Mouse (Mus musculus) bone marrow macrophage, adult 2 months (primary cell): ENCODE data around the gene Clstn3. TPM values are rescaled to one million over a fixed set of nuclear protein-coding genes. Genes with fewer than 3 reads are reported as not detected.
"Not testable (repeated sequence)": the region's sequence is repeated elsewhere in the genome, so short reads cannot be mapped to it uniquely, and the experiment has no call there.

Source experiments
- H3K27ac ChIP-seq: 2 replicates; pipeline ENCODE4 v1.5.1; 2012; ENCODE audit warnings: low read depth, low read length; ENCODE audit not compliant: insufficient read depth
- H3K4me1 ChIP-seq: 2 replicates; pipeline ENCODE4 v1.6.1; 2012; ENCODE audit warnings: low read length; ENCODE audit not compliant: control insufficient read depth, insufficient read depth
- H3K4me3 ChIP-seq: 2 replicates; pipeline ENCODE4 v1.5.1; 2012; ENCODE audit warnings: mild to moderate bottlenecking, low read length, moderate library complexity; ENCODE audit not compliant: insufficient read depth
- CTCF ChIP-seq: IDR thresholded peaks from 2 replicates; pipeline ENCODE4 v1.5.1; 2012; ENCODE audit warnings: low read depth, mild to moderate bottlenecking, low read length, moderate library complexity
- POLR2A ChIP-seq: IDR thresholded peaks from 2 replicates; pipeline ENCODE4 v1.6.1; 2012; ENCODE audit warnings: mild to moderate bottlenecking, low read depth, low read length, borderline replicate concordance
- polyA plus RNA-seq: library from polyadenylated mRNA; stranded (reverse); fragments of >200 nt; gene quantifications from 2 replicates; pipeline ENCODE4 v1.2.4, GENCODE M21; 2012; ENCODE audit not compliant: missing spikeins, insufficient read depth, insufficient read length

The Clstn3 gene
- polyA plus RNA-seq, 1 experiment, result 0.60 TPM

DNA sequence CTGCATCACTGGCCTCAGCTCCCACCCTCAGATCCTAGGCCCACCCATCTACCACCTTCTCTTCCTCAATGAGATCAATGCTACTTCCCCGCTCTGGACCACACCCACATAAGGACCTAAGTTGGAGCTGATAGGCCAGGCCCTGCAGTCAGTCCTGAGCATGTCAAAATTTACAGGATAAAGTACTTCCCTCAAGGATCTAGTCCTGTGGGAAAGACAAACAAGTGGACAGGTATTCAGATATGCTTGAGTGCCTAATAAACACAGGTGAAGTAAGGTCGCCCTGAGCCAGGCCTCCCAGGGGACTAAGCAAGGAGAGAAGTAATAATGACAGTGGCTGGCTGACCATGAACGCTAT lies 15.0 kb upstream of the Clstn3 start:
- TF ChIP-seq POLR2A (no peak), CTCF (no peak)
- no peak overlapping the region for H3K4me3 ChIP-seq
- H3K4me1 ChIP-seq, result peaks cover 19% of the 10 kb centered on the region
- H3K27ac ChIP-seq, result no peak overlapping the region

DNA sequence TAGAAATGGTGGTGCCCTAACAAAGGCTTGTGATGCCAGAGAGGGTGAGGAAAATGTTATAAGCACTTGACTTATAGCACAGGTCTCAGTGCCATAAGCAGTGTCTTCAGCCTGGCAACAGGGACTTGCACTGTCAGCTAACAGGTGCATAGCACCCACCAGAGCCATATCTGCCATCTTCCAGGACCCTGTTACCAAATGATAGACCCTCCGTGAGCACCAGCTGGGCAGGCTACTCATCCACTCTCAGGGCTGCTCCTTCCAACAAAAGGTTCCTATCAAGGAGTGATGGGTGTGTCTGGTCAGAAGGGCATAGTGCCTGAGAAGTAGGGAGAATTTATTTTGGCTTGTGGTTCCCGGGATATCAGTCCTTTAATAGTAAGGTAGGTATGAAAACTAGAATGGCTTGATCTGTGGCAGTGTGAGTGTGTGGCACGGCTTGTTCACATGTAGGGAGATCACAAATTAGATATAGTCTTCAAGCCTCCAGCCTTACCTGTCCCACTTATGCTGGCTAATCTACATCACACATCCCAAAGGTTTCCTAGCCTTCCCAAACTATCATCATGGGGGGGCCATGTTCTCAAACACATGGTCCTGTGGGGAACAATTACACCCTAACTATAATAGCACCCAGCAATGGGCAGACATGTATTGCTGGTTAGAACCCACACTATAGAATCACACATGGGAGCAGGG lies 14.4 kb upstream of the Clstn3 start:
- TF ChIP-seq POLR2A (no peak), CTCF (no peak)
- Histone ChIP-seq H3K4me1 (peaks cover 19% of the 10 kb centered on the region), H3K27ac (no peak overlapping the region), H3K4me3 (no peak overlapping the region)

DNA sequence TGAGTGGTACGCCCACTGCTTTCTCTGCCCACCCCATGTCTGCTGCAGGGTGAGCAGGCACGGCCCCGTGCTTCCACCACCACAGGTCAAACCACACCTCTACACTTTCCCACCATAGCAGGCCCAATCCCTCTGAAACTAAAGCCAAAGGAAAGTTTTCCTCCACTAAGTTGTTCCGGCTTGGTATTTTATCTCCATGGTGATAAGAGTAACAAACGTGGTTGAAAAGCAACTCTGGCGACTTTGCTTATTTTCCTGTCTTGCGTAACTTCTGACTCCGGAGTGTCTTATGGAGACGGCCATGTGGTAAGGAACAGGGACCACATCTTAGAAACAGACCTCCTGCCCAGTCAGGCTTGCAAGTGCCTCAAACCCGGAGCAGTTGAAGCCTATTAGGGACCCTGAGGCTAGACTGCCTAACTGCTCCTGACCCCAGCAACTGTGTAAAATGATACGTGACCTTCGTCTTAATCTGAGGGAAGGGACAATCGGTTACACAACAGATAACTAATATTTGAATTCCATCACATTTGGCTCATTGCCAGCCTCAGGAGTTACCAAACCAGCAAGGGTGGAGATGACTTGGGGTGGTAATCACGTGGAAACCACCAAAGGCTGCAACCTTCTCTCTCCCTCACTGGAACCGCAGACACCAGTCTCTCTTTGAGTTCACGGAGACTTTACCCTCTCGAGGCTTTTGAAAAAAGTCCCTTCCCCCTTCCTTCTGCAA lies 13.5 kb upstream of the Clstn3 start:
- H3K27ac ChIP-seq, result peak overlapping the region; percentile 69
- peaks cover 19% of the 10 kb centered on the region for H3K4me1 ChIP-seq
- TF ChIP-seq POLR2A, result no peak
- TF ChIP-seq CTCF, result no peak
- peak overlapping the region; percentile 12; the same call in 1 of the 2 replicates for H3K4me3 ChIP-seq

DNA sequence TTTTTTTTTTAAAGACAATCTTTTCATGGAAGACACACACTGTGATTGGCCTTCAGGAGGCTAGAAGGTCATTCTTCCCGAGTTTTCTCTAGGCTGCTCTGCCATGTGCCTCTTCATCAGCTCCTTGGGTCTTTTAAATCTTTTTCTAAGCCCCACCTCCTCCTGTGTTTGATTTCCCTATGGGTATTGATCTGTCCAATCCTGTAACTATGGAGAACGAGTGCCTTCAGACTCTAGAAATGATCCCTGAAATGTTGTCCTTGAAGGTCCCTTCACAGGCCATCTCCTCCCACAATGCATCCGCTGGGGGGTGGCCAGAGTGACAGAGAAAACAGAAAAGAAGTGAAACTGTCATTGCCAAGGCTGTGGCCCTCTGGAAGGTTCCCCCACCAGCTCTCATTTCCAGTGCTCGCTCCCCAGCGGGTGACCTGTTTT lies 12.6 kb upstream of the Clstn3 start:
- H3K27ac ChIP-seq, result peak overlapping the region; percentile 69
- H3K4me1 ChIP-seq, result peaks cover 19% of the 10 kb centered on the region
- H3K4me3 ChIP-seq, result no peak overlapping the region
- TF ChIP-seq CTCF (no peak), POLR2A (no peak)

DNA sequence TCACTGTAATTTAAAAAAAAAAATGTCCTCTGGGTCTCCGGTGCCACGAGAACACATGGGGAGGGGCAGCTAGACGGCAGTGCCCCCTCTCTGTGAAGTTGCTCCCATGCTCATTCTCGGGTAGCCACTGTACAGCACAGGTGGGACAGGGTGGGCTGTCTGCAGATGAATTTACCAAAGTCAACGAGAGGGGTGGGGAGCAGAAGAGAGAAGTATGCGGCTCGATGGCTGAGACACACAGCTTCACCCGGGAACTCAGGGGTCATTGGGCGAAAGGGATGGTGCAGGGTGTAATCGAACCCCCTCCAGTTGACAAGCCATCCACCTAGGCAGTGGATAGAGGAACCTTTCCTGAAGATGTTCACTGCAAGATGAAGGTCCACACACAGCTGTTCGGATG lies 12.2 kb upstream of the Clstn3 start:
- Histone ChIP-seq H3K4me1 (peaks cover 19% of the 10 kb centered on the region), H3K4me3 (no peak overlapping the region), H3K27ac (no peak overlapping the region)
- no peak for TF ChIP-seq POLR2A
- TF ChIP-seq CTCF, result no peak

DNA sequence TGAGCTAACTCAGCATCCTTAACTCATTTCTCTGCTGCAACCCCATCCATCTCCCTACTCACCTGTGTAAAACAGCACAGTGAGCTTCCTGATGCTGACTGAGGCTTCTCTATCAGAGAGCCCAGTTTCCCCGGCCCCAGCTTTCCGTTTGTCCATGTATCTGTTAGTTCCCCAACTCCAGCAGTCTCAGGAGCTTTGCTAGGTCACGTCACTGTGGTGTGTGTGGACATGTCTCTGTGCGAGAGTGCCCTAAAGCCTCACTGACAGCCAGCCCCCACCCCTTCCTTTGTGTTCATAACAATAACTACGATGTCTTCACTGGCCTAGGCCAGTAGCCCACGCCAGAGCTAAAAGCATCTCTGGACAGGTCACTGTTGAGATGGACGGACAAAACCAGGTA lies 11.6 kb upstream of the Clstn3 start:
- H3K27ac ChIP-seq, result no peak overlapping the region
- H3K4me1 ChIP-seq, result peaks cover 19% of the 10 kb centered on the region
- TF ChIP-seq POLR2A (no peak), CTCF (no peak)
- H3K4me3 ChIP-seq, result no peak overlapping the region

DNA sequence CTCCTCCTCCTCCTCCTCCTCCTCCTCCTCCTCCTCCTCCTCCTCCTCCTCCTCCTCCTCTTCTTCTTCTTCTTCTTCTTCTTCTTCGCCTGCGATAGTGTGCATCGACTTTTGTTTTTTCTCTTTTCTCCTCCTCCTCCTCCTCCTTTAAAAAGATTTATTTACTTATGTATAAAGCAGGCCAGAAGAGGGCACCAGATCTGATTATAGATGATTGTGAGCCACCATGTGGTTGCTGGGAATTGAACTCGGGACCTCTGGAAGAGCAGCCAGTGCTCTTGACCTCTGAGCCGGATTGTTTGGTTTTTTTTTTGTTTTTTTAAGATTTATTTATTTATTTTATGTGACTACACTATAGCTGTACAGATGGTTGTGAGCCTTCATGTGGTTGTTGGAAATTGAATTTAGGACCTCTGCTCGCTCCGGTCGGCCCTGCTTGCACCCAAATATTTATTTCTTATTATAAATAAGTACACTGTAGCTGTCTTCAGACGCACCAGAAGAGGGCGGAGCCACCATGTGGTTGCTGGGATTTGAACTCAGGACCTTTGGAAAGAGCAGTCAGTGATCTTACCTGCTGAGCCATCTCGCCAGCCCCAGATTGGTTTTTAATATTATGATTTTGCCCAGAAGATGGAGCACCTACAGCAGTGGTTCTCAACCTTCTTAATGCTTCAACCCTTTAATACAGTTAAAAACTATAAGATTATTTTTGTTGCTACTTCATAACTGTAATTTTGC lies 10.9 kb upstream of the Clstn3 start:
- H3K4me1 ChIP-seq, result peaks cover 19% of the 10 kb centered on the region
- H3K4me3 ChIP-seq, H3K27ac ChIP-seq: not testable (repeated sequence)

DNA sequence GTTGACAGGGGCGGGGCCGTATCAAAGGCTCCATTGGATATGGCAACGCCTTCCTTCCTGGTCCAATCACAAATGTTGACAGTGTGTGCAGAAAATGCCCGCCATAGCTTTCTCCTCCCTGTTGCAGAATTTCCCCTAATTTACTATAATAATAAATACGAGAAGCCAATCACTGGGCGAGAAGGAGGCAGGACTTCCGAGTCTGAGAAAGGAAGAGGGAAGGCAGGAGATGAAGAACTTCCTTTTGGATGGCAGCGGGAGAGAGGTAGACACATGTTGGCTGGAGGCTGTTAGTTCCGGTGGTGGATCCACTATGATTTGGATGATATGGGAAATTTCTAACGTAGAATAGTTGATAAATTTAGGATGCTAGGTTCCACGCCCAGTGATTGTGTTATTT lies 10.0 kb upstream of the Clstn3 start:
- H3K4me1 ChIP-seq, result peaks cover 19% of the 10 kb centered on the region

DNA sequence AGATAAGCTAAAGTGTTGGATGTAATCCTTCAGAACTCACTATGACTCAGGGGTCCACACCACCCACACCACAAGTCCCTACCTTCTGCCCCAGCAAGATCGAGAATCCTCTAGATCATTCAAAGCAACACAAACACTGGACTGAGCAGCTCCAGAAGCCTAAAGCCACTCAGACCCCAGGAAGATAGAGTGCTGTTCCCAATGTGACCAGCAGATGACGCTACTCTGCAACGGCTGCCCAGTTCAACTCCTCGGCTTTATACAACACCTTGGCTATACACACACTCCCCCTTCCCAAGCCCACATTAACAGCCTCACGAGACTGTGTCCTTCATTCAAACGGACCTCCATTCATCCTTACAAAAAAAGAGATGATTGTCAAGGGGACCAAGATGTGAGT lies 8.2 kb upstream of the Clstn3 start:
- peaks cover 8% of the 10 kb centered on the region for H3K4me1 ChIP-seq
- TF ChIP-seq CTCF, result peak; percentile 81
- no peak for TF ChIP-seq POLR2A
- no peak overlapping the region for H3K4me3 ChIP-seq

More for the DNA sequence above, 10.0 kb upstream of the Clstn3 start:
- TF ChIP-seq CTCF (no peak), POLR2A (no peak)
- Histone ChIP-seq H3K4me3 (no peak overlapping the region), H3K27ac (no peak overlapping the region)

DNA sequence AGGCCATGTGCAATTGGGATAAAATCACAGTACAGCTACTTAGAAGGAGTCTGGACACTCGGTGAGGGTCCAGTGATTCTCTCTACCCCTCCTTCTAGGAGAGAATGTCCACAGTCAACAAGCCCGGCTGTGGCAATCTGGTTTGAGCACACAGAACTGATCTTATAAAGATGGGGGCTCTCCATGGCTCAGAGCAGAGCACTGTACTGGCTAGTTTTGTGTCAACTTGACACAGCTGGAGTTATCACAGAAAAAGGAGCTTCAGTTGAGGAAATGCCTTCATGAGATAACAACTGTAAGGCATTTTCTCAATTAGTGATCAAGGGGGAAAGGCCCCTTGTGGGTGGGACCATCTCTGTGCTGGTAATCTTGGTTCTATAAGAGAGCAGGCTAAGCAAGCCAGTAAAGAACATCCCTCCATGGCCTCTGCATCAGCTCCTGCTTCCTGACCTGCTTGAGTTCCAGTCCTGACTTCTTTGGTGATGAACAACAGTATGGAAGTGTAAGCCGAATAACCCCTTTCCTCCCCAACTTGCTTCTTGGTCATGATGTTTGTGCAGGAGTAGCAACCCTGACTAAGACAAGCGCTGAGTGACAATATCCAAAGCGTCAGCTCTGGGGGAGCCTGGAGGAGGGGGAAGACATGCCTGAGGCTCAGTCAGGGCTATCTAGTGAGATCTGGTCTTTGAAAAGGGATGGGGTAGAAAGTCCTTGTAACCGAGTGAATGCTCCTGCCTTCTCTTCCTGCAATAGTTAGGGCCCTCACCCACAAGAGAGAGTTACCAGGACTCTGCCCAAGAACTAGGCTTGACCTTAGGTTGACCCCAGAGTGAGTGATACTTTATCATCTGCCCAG lies 7.4 kb upstream of the Clstn3 start:
- H3K4me1 ChIP-seq, H3K27ac ChIP-seq, H3K4me3 ChIP-seq: not testable (repeated sequence)

More for the DNA sequence above, 8.2 kb upstream of the Clstn3 start:
- no peak overlapping the region for H3K27ac ChIP-seq
